Mouse (Mus musculus): ENCODE data around the gene Ecd.
"Not testable (repeated sequence)": the region's sequence is repeated elsewhere in the genome, so short reads cannot be mapped to it uniquely, and the experiment has no call there.

The Ecd gene

GRCm38 (mm10) chr14:20328474-20328873, 19.4 kb downstream of the Ecd start:
- peak; percentile 31 for DNase-seq (ENCODE audit: low read depth, low spot score)

GRCm38 (mm10) chr14:20324196-20324595, 23.7 kb downstream of the Ecd start:
- DNase-seq (ENCODE audit: low read depth, low spot score) = no peak

- DNase-seq (ENCODE audit: low read depth, low spot score) = peak; percentile 41
These were observed 28.5 kb downstream of the Ecd start for GRCm38 (mm10) chr14:20319420-20319819.

DNA sequence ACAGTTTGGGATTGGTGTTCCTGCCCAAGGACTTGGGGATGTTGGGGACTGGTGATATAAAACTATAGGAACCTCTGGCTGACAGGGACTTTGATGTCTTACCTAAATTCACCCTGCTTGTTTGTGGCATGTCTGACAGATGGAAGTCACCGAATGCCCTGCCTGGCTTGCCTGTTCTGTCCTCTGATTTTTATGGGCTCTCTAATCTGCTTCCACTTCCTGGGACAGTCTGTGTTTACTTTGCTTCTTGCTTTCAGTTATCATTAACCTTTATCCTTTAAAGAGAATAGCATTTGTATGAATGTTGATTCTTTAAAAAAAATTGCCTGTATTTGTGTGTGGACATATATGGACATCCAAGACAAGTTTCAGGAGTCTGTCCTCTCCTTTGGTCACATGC, 32.8 kb downstream of the Ecd start:
- DNase-seq (ENCODE audit: low read depth, low spot score) = no peak

GRCm38 (mm10) chr14:20305085-20305484, 42.8 kb downstream of the Ecd start:
- not testable (repeated sequence) for DNase-seq (ENCODE audit: low read depth, low spot score)

GRCm38 (mm10) chr14:20298131-20298530, 49.8 kb downstream of the Ecd start:
- DNase-seq (ENCODE audit: low read depth, low spot score) = no peak

- no peak for DNase-seq (ENCODE audit: low read depth, low spot score)
These were observed 50.3 kb downstream of the Ecd start for GRCm38 (mm10) chr14:20297616-20298015.

- DNase-seq (ENCODE audit: low read depth, low spot score) = no peak
These were observed 53.0 kb downstream of the Ecd start for GRCm38 (mm10) chr14:20294947-20295346.

- peak; percentile 90 for DNase-seq (ENCODE audit: low read depth, low spot score)
These were observed 53.6 kb downstream of the Ecd start, which contains the start of gene Nudt13 for GRCm38 (mm10) chr14:20294117-20294892. TSS of gene Nudt13 (plus strand) at chr14:20294697.

GRCm38 (mm10) chr14:20291391-20291790, 56.5 kb downstream of the Ecd start:
- DNase-seq (ENCODE audit: low read depth, low spot score) = no peak
